Mouse (Mus musculus) embryonic facial prominence, embryonic 10.5 days (tissue): ENCODE results near the gene Gm21992. TPM values are rescaled to one million over a fixed set of nuclear protein-coding genes. Genes with fewer than 3 reads are reported as not detected.

ENCODE experiments used
- DNase-seq: peaks from one replicate; pipeline ENCODE4 v3.0.0-alpha.2; 2017; ENCODE audit warnings: low spot score
- H3K27ac ChIP-seq: fragments of 300-500 bp; sonication (generic); replicated peaks from 2 replicates; pipeline ENCODE4 v1.5.1; 2016; ENCODE audit warnings: mild to moderate bottlenecking
- H3K27me3 ChIP-seq: fragments of 300-500 bp; sonication (generic); replicated peaks from 2 replicates; pipeline ENCODE4 v1.6.1; 2016; ENCODE audit warnings: low read depth, mild to moderate bottlenecking; ENCODE audit not compliant: poor library complexity, severe bottlenecking
- H3K36me3 ChIP-seq: fragments of 300-500 bp; sonication (generic); replicated peaks from 2 replicates; pipeline ENCODE4 v1.6.1; 2016; ENCODE audit warnings: mild to moderate bottlenecking, moderate library complexity
- H3K4me1 ChIP-seq: fragments of 300-500 bp; sonication (generic); 2 replicates; pipeline ENCODE4 v1.6.1; 2016
- H3K4me3 ChIP-seq: fragments of 300-500 bp; sonication (generic); 2 replicates; pipeline ENCODE4 v1.5.1; 2016; ENCODE audit warnings: mild to moderate bottlenecking, moderate library complexity
- H3K9me3 ChIP-seq: fragments of 300-500 bp; sonication (generic); 2 replicates; pipeline ENCODE4 v1.6.1; 2016; ENCODE audit warnings: mild to moderate bottlenecking
- WGBS: fragments of 180-500 bp; shearing (Covaris S2); methylation state at CpG from one replicate; pipeline ENCODE4 v1.1.7; 2016; 5-methylcytosine and 5-hydroxymethylcytosine counted together
- polyA plus RNA-seq: library from polyadenylated mRNA; unstranded; fragments of >200 nt; fragmentation: Nextera tagmentation; extraction: Ambion mirVana; gene quantifications from 2 replicates; pipeline ENCODE4 v1.2.1, GENCODE M21; 2016

Gene Gm21992
- polyA plus RNA-seq, 1 experiment from 2014 or later, result 38.8 TPM

GRCm38 (mm10) chr19:4697721-4698120, 113.7 kb downstream of the Gm21992 start:
- no peaks in the 10 kb centered on the region for H3K36me3 ChIP-seq
- H3K9me3 ChIP-seq, result no peaks in the 10 kb centered on the region
- peak overlapping the region; percentile 70 for H3K4me3 ChIP-seq
- no peak for DNase-seq
- H3K4me1 ChIP-seq, result peaks cover 12% of the 10 kb centered on the region
- peaks cover 65% of the 10 kb centered on the region for H3K27me3 ChIP-seq
- 79% methylated on average over 9 of the region's 9 CpGs for WGBS
- H3K27ac ChIP-seq, result no peak overlapping the region

- Histone ChIP-seq H3K9me3 (no peaks in the 10 kb centered on the region), H3K4me3 (no peak overlapping the region), H3K27ac (no peak overlapping the region), H3K36me3 (no peaks in the 10 kb centered on the region), H3K27me3 (peaks cover 65% of the 10 kb centered on the region), H3K4me1 (peaks cover 12% of the 10 kb centered on the region)
- no peak for DNase-seq
- 85% methylated on average over 3 of the region's 3 CpGs for WGBS
These were observed 114.3 kb downstream of the Gm21992 start for GRCm38 (mm10) chr19:4697121-4697520.

- Histone ChIP-seq H3K27ac (no peak overlapping the region), H3K36me3 (no peaks in the 10 kb centered on the region), H3K27me3 (peaks cover 40% of the 10 kb centered on the region), H3K4me3 (no peak overlapping the region), H3K9me3 (no peaks in the 10 kb centered on the region), H3K4me1 (peaks cover 12% of the 10 kb centered on the region)
- no peak for DNase-seq
- 67% methylated on average over 3 of the region's 3 CpGs for WGBS
These were observed 117.1 kb downstream of the Gm21992 start for GRCm38 (mm10) chr19:4694346-4694745.

Other genes with a start within 250 kb of the Gm21992 start
- gene Lrfn4, start 195.9 kb downstream of the Gm21992 start, polyA plus RNA-seq, result 6.8 TPM in 2 replicates
- 75.5 and 82.9 TPM in 2 replicates for gene Rce1, start 186.0 kb downstream of the Gm21992 start, polyA plus RNA-seq
- gene Gm960, start 112.9 kb downstream of the Gm21992 start, polyA plus RNA-seq, result 2.0 and 2.6 TPM in 2 replicates
- 7.7 and 8.9 TPM in 2 replicates for gene Sptbn2, start 100.4 kb downstream of the Gm21992 start, polyA plus RNA-seq
- 102 and 114 TPM in 2 replicates for gene Rbm4b, start 55.1 kb downstream of the Gm21992 start, polyA plus RNA-seq
- 92.1 and 99.5 TPM in 2 replicates for gene Rbm4, start 17.7 kb downstream of the Gm21992 start, polyA plus RNA-seq
- gene Rbm14, start within 50 bp of the Gm21992 start, polyA plus RNA-seq, result 134 and 140 TPM in 2 replicates
- gene Ccs, start 27.7 kb upstream of the Gm21992 start, polyA plus RNA-seq, result 52.1 and 52.8 TPM in 2 replicates
- gene Ccdc87, start 27.8 kb upstream of the Gm21992 start, polyA plus RNA-seq, result 0.06 and 0.11 TPM in 2 replicates
- 26.9 and 28.0 TPM in 2 replicates for gene Ctsf, start 43.5 kb upstream of the Gm21992 start, polyA plus RNA-seq
- gene Actn3, start 66.3 kb upstream of the Gm21992 start, polyA plus RNA-seq, result 5.0 and 6.7 TPM in 2 replicates
- gene Zdhhc24, start 67.1 kb upstream of the Gm21992 start, polyA plus RNA-seq, result 10.3 and 13.3 TPM in 2 replicates
- 5.8 and 6.1 TPM in 2 replicates for gene Bbs1, start 95.0 kb upstream of the Gm21992 start, polyA plus RNA-seq
- gene Dpp3, start 116.7 kb upstream of the Gm21992 start, polyA plus RNA-seq, result 194 and 203 TPM in 2 replicates
- 2.6 and 3.1 TPM in 2 replicates for gene Peli3, start 131.5 kb upstream of the Gm21992 start, polyA plus RNA-seq
- gene Mrpl11, start 150.5 kb upstream of the Gm21992 start, polyA plus RNA-seq, result 164 and 165 TPM in 2 replicates
- gene Npas4, start 178.7 kb upstream of the Gm21992 start, polyA plus RNA-seq, result not detected in 2 replicates
- 7.1 and 8.5 TPM in 2 replicates for gene Slc29a2, start 212.2 kb upstream of the Gm21992 start, polyA plus RNA-seq
- 34.7 and 36.1 TPM in 2 replicates for gene B4gat1, start 227.2 kb upstream of the Gm21992 start, polyA plus RNA-seq
- gene AC124502.3, start 227.3 kb upstream of the Gm21992 start, polyA plus RNA-seq, result 3.1 and 4.2 TPM in 2 replicates
- 72.6 and 82.4 TPM in 2 replicates for gene Brms1, start 229.7 kb upstream of the Gm21992 start, polyA plus RNA-seq
- gene Rin1, start 238.9 kb upstream of the Gm21992 start, polyA plus RNA-seq, result 2.4 and 3.2 TPM in 2 replicates